Mouse (Mus musculus) urinary bladder, postnatal 4 days (tissue): ENCODE measurements at regions not wholly inside any gene's neighbourhood (a gene's known extent, or its start where the extent isn't known, plus 50 kb on each side); places are given as distances from the start of the nearest gene placed in this dataset.

ENCODE experiments used
- DNase-seq, 2 experiments: peaks; one replicate each; pipeline ENCODE4 v3.0.0; 2021 to 2022; ENCODE audit warnings: low spot score in 2 of 2

- no peak for DNase-seq
Measured at GRCm38 (mm10) chr1:152167716-152168115, 77.8 kb upstream of the 1700025G04Rik start.

GRCm38 (mm10) chr1:152165490-152165905, 75.6 kb upstream of the 1700025G04Rik start:
- DNase-seq, result no peak

DNA sequence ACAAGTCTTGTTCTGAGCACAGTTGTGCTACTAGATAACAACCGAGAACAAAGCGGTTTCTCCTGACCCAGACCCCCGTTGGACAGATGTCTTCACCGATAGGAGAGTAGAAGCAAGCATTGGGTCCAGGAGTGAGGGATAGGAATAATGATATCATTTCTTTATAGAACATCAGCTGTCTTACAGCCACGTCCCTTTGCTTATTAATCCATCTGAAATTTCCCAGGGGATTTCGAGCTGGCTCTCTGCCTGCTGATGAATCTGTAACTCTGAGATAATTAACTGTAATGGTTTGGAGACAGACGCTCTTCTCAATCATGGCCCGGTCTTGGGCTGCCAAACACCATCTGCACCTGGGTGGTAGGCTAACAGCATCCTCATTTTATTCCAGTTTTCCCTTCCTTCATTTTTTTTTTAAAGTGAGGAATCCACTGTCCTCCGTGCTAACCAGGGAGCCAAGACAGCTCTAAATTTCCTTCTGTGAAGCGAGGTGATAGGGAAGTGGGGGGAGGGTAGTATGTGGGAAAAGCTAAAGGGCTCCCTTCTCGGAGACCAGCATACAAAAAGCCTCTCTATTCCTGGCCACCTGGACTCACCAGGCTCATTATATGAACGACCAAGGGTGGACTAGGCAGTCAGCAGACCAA, 75.0 kb upstream of the 1700025G04Rik start:
- no peak for DNase-seq

DNA sequence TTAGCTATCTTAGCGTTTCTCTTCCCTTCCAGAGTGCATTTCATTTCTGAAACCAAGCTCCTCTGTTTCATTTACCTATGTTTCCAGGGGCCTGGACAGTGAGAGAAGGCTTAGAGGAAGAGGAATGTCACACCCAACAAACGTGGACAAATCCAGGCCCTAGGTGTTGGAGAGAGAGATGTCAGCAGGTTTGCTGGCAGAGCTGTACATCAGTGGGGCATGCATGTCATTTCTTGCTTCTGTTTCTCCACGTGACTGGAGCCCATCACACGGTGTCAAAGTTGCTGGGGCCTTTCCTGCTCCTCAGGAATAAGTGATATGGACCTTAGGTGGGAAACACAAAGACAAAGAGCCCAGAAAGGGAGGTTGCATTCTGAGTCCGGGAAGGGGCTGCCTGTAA, 74.3 kb upstream of the 1700025G04Rik start:
- DNase-seq, result no peak

GRCm38 (mm10) chr1:152152474-152152873, 62.5 kb upstream of the 1700025G04Rik start:
- DNase-seq, result no peak

GRCm38 (mm10) chr1:152148731-152149130, 58.8 kb upstream of the 1700025G04Rik start:
- no peak for DNase-seq

GRCm38 (mm10) chr1:152140175-152140574, 50.2 kb upstream of the 1700025G04Rik start:
- DNase-seq, result no peak
